Mouse (Mus musculus) intestine, embryonic 15.5 days (tissue): ENCODE measurements around the gene Myo5a. TPM values are rescaled to one million over a fixed set of nuclear protein-coding genes. Genes with fewer than 3 reads are reported as not detected.
"Not testable (repeated sequence)": the region's sequence is repeated elsewhere in the genome, so short reads cannot be mapped to it uniquely, and the experiment has no call there.

Source experiments
- ATAC-seq: fragments of 200-750 bp; cut with Nextera tagmentation; 2 replicates; pipeline ENCODE4 v1.8.0; 2017; ENCODE audit warnings: moderate TSS enrichment, moderate library complexity
- H3K27ac ChIP-seq: fragments of 300-500 bp; sonication (generic); 2 replicates; pipeline ENCODE4 v1.5.1; 2015; ENCODE audit warnings: mild to moderate bottlenecking, inconsistent platforms
- H3K27me3 ChIP-seq: fragments of 300-500 bp; sonication (generic); replicated peaks from 2 replicates; pipeline ENCODE4 v1.6.1; 2015; ENCODE audit warnings: inconsistent platforms
- H3K36me3 ChIP-seq: fragments of 300-500 bp; sonication (generic); 2 replicates; pipeline ENCODE4 v1.6.1; 2015; ENCODE audit warnings: inconsistent platforms
- H3K4me1 ChIP-seq: fragments of 300-500 bp; sonication (generic); replicated peaks from 2 replicates; pipeline ENCODE4 v1.6.1; 2015; ENCODE audit warnings: inconsistent platforms
- H3K4me2 ChIP-seq: fragments of 300-500 bp; sonication (generic); replicated peaks from 2 replicates; pipeline ENCODE4 v1.6.1; 2015; ENCODE audit warnings: mild to moderate bottlenecking, inconsistent platforms
- H3K4me3 ChIP-seq: fragments of 300-500 bp; sonication (generic); replicated peaks from 2 replicates; pipeline ENCODE4 v1.5.1; 2015; ENCODE audit warnings: inconsistent platforms
- H3K9ac ChIP-seq: fragments of 300-500 bp; sonication (generic); 2 replicates; pipeline ENCODE4 v1.6.1; 2015; ENCODE audit warnings: inconsistent platforms
- H3K9me3 ChIP-seq: fragments of 300-500 bp; sonication (generic); 2 replicates; pipeline ENCODE4 v1.6.1; 2016; ENCODE audit warnings: inconsistent platforms
- WGBS: fragments of 180-500 bp; shearing (Covaris S2); methylation state at CpG from one replicate; pipeline ENCODE4 v1.1.7; 2015; 5-methylcytosine and 5-hydroxymethylcytosine counted together
- polyA plus RNA-seq: library from polyadenylated mRNA; unstranded; fragments of >200 nt; fragmentation: Nextera tagmentation; extraction: Ambion mirVana; gene quantifications from 2 replicates; pipeline ENCODE4 v1.2.1, GENCODE M21; 2015

Myo5a gene
- polyA plus RNA-seq, 1 experiment from 2014 or later: 7.6 TPM

DNA sequence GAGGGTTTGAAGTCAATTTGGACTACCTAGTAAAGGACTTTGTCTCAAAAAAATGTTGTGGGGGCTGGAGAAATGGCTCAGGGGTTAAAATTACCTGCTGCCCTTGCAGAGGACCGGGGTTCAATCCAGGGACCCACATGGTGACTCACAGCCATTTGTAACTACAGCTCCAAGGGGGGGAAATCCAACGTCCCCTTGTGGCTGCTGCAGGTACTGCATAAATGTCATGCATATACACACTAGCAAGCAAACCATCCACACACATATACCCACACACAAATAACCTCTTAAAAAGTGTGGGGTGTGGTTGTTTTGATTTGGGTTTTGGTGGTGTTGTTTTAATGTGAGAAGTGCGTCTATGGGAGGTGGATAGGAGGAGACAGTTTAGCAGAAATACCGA, 173.7 kb downstream of the Myo5a start:
- Histone ChIP-seq H3K9me3 (no peaks in the 10 kb centered on the region), H3K36me3 (no peaks in the 10 kb centered on the region), H3K9ac (no peak overlapping the region), H3K27ac (no peak overlapping the region), H3K27me3 (no peaks in the 10 kb centered on the region), H3K4me3 (no peak overlapping the region), H3K4me2 (no peak overlapping the region), H3K4me1 (no peaks in the 10 kb centered on the region)
- WGBS: 55% methylated on average over 4 of the region's 4 CpGs
- ATAC-seq: no peak

- Histone ChIP-seq H3K4me2 (no peak overlapping the region), H3K4me3 (no peak overlapping the region), H3K27me3 (no peaks in the 10 kb centered on the region), H3K9me3 (no peaks in the 10 kb centered on the region), H3K4me1 (no peaks in the 10 kb centered on the region), H3K27ac (no peak overlapping the region), H3K36me3 (no peaks in the 10 kb centered on the region), H3K9ac (no peak overlapping the region)
- WGBS: 79% methylated on average over 13 of the region's 13 CpGs
- no peak for ATAC-seq
These were observed 175.5 kb downstream of the Myo5a start for GRCm38 (mm10) chr9:75246080-75246930.

GRCm38 (mm10) chr9:75247870-75248269, 177.1 kb downstream of the Myo5a start:
- H3K9me3 ChIP-seq: no peaks in the 10 kb centered on the region
- no peaks in the 10 kb centered on the region for H3K4me1 ChIP-seq
- no peaks in the 10 kb centered on the region for H3K36me3 ChIP-seq
- H3K4me3 ChIP-seq: no peak overlapping the region
- H3K27ac ChIP-seq: no peak overlapping the region
- no peak for ATAC-seq
- H3K27me3 ChIP-seq: no peaks in the 10 kb centered on the region
- WGBS: 78% methylated on average over 6 of the region's 6 CpGs
- no peak overlapping the region for H3K4me2 ChIP-seq
- H3K9ac ChIP-seq: no peak overlapping the region

DNA sequence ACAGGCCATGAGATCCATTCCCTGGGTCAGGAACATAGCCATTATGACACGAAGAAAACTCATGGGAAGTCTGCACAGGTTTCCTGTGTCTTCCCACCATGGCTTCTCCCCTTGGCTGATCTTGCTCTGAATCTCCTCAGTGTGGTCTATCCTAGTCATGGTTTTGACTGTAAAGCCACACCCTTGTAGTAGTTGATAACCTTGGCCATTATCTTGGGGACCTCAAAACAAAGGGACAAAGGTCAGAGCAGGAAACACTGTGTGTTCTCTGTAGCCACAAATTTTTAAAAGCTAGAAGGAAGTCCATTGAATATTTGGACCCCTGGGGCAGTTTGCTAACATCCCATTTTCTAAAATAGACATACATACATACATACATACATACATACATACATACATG, 177.5 kb downstream of the Myo5a start:
- WGBS: 71% methylated on average over 1 of the region's 1 CpGs
- H3K4me1 ChIP-seq: no peaks in the 10 kb centered on the region
- no peak overlapping the region for H3K4me3 ChIP-seq
- ATAC-seq: peak; percentile 73
- H3K27ac ChIP-seq: no peak overlapping the region
- H3K4me2 ChIP-seq: no peak overlapping the region
- no peaks in the 10 kb centered on the region for H3K27me3 ChIP-seq
- no peaks in the 10 kb centered on the region for H3K36me3 ChIP-seq
- no peak overlapping the region for H3K9ac ChIP-seq
- H3K9me3 ChIP-seq: no peaks in the 10 kb centered on the region

DNA sequence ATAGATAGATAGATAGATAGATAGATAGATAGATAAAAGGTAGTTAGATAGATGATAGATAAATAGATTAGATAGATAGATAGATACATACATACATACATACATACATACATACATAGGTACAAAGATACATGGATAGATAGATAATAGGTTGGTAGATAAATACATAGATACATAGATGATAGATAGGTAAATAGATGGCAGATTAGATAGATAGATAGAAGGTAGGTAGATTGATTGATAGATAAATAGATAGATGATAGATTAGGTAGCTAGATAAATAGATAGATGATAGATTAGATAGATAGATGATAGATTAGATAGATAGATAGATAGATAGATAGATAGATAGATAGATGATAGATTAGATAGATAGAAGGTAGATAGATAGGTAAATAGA, 178.1 kb downstream of the Myo5a start:
- no peak for ATAC-seq
- Histone ChIP-seq H3K9me3 (no peaks in the 10 kb centered on the region), H3K27me3 (no peaks in the 10 kb centered on the region), H3K9ac (no peak overlapping the region), H3K4me1 (no peaks in the 10 kb centered on the region), H3K4me3 (no peak overlapping the region), H3K27ac (no peak overlapping the region), H3K36me3 (no peaks in the 10 kb centered on the region), H3K4me2 (no peak overlapping the region)

GRCm38 (mm10) chr9:75253158-75253557, 182.3 kb downstream of the Myo5a start:
- not testable (repeated sequence) for H3K9ac ChIP-seq, H3K9me3 ChIP-seq, ATAC-seq, H3K4me2 ChIP-seq, H3K4me1 ChIP-seq, H3K27me3 ChIP-seq, H3K36me3 ChIP-seq, H3K4me3 ChIP-seq, H3K27ac ChIP-seq
- 69% methylated on average over 6 of the region's 6 CpGs for WGBS

GRCm38 (mm10) chr9:75253766-75254165, 183.0 kb downstream of the Myo5a start:
- H3K4me2 ChIP-seq: no peak overlapping the region
- ATAC-seq: no peak
- 48% methylated on average over 3 of the region's 3 CpGs for WGBS
- H3K9me3 ChIP-seq: no peaks in the 10 kb centered on the region
- H3K4me1 ChIP-seq: no peaks in the 10 kb centered on the region
- H3K4me3 ChIP-seq: no peak overlapping the region
- H3K36me3 ChIP-seq: no peaks in the 10 kb centered on the region
- no peaks in the 10 kb centered on the region for H3K27me3 ChIP-seq
- no peak overlapping the region for H3K9ac ChIP-seq
- H3K27ac ChIP-seq: no peak overlapping the region

- 49% methylated on average over 13 of the region's 13 CpGs for WGBS
- no peak for ATAC-seq
- H3K27ac ChIP-seq: no peak overlapping the region
These were observed 183.6 kb downstream of the Myo5a start for GRCm38 (mm10) chr9:75254196-75254955.

DNA sequence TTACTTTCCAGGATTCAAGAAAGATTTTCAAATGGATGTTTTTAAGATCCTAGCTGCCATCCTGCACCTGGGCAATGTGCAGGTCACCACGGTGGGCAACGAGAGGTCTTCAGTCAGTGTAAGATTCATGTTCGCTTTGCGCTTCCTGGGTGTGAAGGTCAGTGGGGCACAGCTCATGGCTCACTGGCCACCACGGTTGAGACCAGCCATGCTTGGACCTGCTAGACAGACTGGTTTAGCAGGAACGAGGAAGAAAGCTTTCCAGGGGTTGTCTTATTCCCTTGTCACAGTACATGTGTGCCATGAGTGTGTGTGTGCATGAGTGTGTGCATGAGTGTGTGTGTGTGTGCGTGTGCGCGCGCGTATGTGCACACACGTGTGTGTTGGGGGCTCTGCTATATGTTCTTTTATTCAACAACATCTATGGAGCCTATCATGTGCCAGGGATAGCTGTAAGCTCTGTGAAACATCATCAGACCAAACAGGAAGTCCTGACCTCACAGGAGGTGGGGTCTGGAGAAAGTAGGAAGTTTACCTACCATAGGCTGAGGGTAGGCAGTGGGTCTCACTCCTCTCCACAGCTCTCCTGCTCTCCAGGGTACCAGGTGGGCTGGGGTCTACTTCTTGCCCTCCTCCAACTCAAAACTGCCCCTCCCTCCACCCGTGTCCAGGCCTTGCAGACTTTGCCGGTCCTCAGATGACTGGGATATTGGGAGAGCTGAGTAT, 185.2 kb downstream of the Myo5a start:
- Histone ChIP-seq H3K27me3 (no peaks in the 10 kb centered on the region), H3K4me3 (no peak overlapping the region), H3K4me1 (no peaks in the 10 kb centered on the region), H3K27ac (no peak overlapping the region), H3K36me3 (no peaks in the 10 kb centered on the region), H3K4me2 (no peak overlapping the region), H3K9ac (no peak overlapping the region), H3K9me3 (no peaks in the 10 kb centered on the region)
- no peak for ATAC-seq
- WGBS: 81% methylated on average over 14 of the region's 14 CpGs

More at GRCm38 (mm10) chr9:75254196-75254955, 183.6 kb downstream of the Myo5a start:
- Histone ChIP-seq H3K9ac (no peak overlapping the region), H3K4me3 (no peak overlapping the region), H3K27me3 (no peaks in the 10 kb centered on the region), H3K9me3 (no peaks in the 10 kb centered on the region), H3K36me3 (no peaks in the 10 kb centered on the region), H3K4me2 (no peak overlapping the region), H3K4me1 (no peaks in the 10 kb centered on the region)

DNA sequence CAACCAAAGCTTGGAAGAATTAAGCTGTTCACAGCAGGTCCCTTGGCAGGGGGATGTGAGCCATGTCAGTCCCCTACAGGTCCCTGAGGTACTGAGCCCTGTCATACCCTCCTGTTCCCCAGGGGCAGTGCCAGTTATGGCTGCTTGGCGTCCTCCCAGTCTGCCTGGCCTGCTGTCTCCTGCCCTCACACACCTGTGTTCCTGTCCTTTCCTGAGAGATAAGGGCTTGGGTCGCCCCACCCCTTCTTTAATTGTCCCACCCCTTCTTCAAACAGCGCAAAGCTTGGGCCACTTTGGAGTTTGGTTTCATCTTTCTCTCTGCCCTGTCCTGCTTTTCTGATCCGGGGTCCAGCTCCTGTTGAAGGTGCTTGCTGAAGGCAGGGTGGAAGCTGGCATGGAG, 188.0 kb downstream of the Myo5a start:
- peaks cover 4% of the 10 kb centered on the region; the same call in 1 of the 2 replicates for H3K4me1 ChIP-seq
- no peak overlapping the region for H3K4me2 ChIP-seq
- H3K4me3 ChIP-seq: no peak overlapping the region
- H3K9me3 ChIP-seq: no peaks in the 10 kb centered on the region
- H3K9ac ChIP-seq: no peak overlapping the region
- WGBS: 37% methylated on average over 4 of the region's 4 CpGs
- H3K36me3 ChIP-seq: no peaks in the 10 kb centered on the region
- no peaks in the 10 kb centered on the region for H3K27me3 ChIP-seq
- peak; percentile 48; the same call in 1 of the 2 replicates for ATAC-seq
- H3K27ac ChIP-seq: no peak overlapping the region

GRCm38 (mm10) chr9:75259656-75260055, 188.8 kb downstream of the Myo5a start:
- Histone ChIP-seq H3K4me2 (no peak overlapping the region), H3K27me3 (no peaks in the 10 kb centered on the region), H3K27ac (no peak overlapping the region), H3K9ac (no peak overlapping the region), H3K4me3 (no peak overlapping the region), H3K9me3 (no peaks in the 10 kb centered on the region), H3K36me3 (no peaks in the 10 kb centered on the region), H3K4me1 (peaks cover 4% of the 10 kb centered on the region; the same call in 1 of the 2 replicates)
- WGBS: 81% methylated on average over 4 of the region's 4 CpGs
- no peak for ATAC-seq

GRCm38 (mm10) chr9:75261332-75261872, 190.6 kb downstream of the Myo5a start:
- Histone ChIP-seq H3K36me3 (no peaks in the 10 kb centered on the region), H3K4me1 (peaks cover 4% of the 10 kb centered on the region; the same call in 1 of the 2 replicates), H3K9ac (no peak overlapping the region), H3K27ac (no peak overlapping the region), H3K27me3 (no peaks in the 10 kb centered on the region), H3K4me3 (no peak overlapping the region), H3K9me3 (no peaks in the 10 kb centered on the region), H3K4me2 (no peak overlapping the region)
- ATAC-seq: no peak
- 26% methylated on average over 8 of the region's 8 CpGs for WGBS
